Mouse (Mus musculus): Measurements from ENCODE around the gene Trim14.
"Not testable (repeated sequence)": the region's sequence is repeated elsewhere in the genome, so short reads cannot be mapped to it uniquely, and the experiment has no call there.

The Trim14 gene

DNA sequence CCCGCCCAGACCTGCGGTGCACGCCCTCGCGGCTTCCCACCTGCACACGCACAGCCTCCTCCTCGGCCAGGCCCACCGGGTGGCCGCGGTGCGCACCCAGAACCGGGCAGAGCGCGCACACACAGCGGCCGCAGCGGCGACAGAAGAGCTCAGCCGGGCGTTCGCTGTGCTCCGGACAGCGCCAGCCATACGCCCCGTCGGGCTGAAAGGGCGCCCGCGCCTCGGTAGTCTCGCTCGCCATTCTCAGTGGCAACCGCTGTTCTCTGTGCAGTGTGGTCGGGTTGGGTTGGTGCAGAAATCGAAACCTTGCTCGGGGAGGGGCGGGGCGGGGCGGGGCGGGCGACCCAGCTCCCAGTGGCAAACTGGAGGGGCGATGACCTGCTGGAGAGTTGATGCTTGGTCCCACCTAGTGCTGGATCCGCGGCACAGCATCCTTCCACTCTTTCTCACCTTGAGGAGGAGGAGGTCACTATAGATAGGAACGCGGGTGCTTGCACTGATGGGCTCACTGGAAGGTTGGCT, at the start of gene Trim14:
Gene Trim14 (minus strand): TSS at position 302 of the 522 bp plus-strand sequence.
- no peak for DNase-seq

DNA sequence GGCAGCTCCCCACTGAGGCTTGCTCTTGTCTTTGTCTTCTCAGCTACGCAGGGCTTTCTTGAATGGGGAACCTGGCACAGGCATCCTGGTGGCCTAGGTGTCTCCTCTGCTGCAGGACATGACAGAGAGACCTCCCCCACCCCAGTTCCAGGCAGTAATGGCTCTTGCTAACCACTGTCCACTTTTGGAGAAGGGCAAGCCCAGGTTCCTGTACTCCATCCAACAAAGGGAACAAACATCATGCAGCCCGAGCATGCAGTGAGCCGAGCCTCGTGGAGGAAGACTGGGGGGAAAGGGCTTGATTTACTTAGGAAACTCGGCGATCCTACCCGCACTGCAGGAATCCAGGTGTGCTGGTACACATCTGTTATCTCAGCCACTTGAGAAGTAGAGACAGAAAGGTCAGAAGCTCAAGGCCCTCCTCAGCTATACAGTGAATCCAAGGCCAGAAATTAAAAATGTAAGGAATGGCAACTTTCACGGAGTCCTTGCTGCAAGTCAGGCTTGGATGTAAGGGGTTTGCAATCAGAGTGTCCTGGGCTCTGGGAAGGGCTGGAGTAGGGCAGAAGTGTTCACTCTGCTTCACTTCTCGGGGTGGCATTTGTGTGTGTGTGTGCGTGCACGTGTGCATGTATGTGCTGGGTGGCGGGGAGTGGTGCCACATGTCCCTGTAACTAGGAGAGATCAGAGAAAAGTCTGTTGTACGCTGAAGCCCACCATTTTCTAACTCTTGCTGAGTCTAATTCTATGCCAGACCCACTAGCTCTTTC, 49.3 kb upstream of the Trim14 start:
- peak; percentile 12 for DNase-seq

DNA sequence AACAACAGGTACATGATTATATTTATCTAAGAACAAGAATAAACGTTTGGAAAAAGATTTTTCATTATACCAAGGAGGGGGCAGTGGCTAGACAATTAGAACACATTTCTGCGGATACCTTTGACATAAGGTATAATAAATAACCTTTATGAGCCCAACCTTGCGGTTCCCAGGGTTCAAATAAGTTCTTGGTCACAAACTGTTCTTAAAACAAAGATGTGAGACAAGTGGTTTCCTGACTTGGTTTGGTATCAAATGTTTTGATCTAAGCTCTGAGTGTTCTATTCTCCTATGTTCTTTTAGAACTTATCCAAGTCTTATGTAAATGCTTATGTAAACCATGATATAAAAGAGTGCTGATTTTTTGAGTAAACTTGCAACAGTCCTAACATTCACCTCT, 48.6 kb upstream of the Trim14 start:
- DNase-seq = not testable (repeated sequence)

DNA sequence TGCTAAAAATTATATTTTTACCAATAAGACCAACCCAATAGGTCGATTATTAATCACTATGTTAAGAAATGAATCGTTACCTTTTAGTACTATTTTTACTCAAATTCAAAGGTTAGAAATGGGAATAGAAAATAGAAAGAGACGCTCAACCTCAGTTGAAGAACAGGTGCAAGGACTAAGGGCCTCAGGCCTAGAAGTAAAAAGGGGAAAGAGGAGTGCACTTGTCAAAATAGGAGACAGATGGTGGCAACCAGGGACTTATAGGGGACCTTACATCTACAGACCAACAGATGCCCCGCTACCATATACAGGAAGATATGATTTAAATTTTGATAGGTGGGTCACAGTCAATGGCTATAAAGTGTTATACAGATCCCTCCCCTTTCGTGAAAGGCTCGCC, 48.1 kb upstream of the Trim14 start:
- DNase-seq = not testable (repeated sequence)

DNA sequence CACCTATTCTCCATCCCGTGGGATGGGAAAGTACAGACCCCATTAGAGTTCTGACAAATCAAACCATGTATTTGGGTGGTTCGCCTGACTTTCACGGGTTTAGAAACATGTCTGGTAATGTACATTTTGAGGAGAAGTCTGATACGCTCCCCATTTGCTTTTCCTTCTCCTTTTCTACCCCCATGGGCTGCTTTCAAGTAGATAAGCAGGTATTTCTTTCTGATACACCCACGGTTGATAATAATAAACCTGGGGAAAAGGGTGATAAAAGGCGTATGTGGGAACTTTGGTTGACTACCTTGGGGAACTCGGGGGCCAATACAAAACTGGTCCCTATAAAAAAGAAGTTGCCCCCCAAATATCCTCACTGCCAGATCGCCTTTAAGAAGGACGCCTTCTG, 46.1 kb upstream of the Trim14 start:
- DNase-seq = not testable (repeated sequence)

DNA sequence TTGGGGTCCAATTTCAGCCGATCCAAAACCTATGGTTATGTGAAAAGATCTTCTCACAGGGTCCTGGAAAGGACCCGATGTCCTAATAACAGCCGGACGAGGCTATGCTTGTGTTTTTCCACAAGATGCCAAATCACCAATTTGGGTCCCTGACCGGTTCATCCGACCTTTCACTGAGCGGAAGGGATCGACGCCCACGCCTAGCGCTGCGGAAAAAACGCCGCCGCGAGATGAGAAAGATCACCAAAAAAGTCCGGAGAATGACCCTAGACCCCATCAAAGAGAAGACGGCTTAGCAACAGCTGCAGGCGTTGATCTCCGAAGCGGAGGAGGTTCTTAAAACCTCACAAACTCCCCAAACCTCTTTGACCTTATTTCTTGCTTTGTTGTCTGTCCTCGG, 45.6 kb upstream of the Trim14 start:
- not testable (repeated sequence) for DNase-seq

DNA sequence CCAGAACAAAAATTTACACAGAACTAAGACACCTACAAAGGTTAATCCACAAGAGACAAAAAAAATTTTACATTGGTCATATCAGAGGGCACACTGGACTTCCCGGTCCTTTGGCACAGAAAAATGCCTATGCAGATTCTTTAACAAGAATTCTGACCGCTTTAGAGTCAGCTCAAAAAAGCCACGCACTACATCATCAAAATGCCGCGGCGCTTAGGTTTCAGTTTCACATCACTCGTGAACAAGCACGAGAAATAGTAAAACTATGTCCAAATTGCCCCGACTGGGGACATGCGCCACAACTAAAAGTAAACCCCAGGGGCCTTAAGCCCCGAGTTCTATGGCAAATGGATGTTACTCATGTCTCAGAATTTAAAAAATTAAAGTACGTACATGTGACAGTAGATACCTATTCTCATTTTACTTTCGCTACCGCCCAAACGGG, 44.9 kb upstream of the Trim14 start:
- not testable (repeated sequence) for DNase-seq

DNA sequence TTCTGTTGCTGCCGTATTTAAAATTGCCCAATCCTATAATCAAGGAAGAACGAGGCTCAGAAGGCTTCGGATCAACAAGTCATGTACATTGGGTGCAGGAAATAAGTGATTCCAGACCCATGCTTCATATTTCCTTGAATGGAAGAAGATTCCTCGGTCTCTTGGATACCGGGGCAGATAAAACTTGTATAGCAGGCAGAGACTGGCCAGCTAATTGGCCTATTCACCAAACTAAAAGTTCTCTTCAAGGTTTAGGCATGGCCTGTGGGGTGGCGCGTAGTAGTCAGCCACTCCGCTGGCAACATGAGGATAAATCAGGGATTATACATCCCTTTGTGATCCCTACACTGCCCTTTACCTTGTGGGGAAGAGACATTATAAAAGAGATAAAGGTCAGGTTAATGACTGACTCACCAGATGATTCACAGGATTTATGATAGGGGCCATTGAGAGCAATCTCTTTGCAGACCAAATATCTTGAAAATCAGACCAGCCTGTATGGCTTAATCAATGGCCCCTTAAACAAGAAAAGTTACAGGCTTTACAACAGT, 42.9 kb upstream of the Trim14 start:
- not testable (repeated sequence) for DNase-seq

DNA sequence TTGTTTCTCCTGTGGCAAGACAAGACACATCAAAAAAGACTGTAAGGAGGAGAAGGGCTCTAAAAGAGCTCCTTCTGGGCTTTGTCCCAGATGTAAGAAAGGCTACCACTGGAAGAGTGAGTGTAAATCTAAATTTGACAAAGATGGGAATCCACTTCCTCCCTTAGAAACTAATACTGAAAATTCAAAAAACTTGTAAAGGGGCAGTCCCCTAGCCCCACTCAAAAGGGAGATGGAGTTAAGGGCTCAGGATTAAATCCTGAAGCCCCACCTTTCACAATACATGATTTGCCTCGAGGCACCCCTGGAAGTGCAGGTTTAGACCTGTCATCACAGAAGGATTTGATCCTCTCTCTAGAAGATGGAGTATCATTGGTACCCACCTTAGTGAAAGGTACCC, 42.3 kb upstream of the Trim14 start:
- no peak for DNase-seq

DNA sequence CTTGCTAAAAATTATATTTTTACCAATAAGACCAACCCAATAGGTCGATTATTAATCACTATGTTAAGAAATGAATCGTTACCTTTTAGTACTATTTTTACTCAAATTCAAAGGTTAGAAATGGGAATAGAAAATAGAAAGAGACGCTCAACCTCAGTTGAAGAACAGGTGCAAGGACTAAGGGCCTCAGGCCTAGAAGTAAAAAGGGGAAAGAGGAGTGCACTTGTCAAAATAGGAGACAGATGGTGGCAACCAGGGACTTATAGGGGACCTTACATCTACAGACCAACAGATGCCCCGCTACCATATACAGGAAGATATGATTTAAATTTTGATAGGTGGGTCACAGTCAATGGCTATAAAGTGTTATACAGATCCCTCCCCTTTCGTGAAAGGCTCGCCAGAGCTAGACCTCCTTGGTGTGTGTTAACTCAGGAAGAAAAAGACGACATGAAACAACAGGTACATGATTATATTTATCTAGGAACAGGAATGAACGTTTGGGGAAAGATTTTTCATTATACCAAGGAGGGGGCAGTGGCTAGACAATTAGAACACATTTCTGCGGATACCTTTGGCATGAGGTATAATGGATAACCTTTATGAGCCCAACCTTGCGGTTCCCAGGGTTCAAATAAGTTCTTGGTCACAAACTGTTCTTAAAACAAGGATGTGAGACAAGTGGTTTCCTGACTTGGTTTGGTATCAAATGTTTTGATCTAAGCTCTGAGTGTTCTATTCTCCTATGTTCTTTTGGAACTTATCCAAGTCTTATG, 39.8 kb upstream of the Trim14 start:
- DNase-seq = not testable (repeated sequence)

DNA sequence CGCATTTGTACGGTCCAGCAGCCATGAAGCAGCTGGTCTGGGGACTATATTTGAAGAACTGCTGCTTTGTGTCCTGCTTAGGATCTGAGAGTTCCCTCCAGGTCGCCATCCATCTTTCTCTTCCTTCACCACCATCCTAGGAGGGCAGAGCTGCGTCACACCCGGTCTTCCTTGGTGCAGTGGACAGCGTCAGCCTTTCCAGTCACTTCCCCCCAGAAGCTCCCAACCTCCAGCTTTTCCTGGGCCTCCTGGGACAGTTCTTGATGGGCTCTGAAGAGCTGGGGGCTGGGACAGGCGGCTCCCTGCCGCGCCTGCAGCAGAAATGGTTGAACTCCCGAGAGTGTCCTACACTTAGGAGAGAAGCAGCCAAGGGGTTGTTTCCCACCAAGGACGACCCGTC, 38.9 kb upstream of the Trim14 start:
- DNase-seq = peak; percentile 13

DNA sequence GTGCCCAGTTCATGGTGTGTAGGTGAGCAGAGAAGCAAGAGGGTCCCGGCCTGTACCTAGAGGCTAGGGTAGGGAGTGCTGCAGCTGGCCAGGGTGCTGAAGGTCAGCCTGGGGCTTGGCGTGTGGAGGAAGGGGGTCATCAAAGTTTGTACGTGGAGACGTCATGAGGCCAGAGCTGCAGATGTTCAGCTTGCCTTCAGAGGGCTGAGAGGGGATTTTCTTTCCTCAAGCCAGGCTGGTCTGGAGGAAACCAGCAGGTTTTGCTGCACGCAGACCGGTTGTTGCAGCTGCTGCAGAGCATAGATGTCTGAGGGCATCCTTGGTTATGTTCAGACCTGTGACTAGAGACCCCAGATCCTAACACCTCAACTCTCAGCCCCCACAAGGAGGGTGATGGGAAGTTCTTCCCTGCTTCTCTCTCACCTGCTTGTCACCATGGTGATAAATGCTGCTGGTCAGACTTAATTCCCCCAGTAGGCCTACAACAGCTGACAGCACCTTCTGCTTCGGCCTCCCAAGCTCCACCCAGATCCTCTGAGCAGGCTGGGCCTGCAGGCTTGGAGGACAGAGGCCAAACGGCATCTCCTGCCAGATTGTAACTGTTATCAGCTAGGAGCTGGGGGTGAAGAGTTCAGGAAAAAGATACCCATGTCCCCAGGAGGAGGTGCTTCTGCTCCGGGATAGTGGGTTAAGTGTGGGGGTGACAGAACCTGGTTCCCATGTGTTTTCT, 38.2 kb upstream of the Trim14 start:
- peak; percentile 71 for DNase-seq

DNA sequence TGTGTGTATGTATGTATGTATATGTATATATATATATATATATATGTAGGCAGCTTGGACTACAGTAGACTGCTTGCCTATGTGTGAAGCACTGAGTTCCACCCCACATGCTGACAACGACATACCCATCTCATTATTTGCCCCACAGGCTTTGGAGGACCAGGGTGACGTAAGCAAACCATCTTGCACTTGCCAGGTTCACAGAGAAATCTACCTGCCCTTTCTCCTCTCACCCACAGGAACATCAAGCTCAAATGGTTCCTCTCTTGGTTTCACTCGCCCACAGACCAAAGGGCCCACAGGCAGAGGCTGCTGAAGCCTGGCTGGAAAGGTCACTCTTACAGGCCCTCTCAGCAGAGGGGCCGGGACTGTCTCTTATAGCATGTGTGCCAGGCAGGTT, 36.7 kb upstream of the Trim14 start:
- DNase-seq = no peak

DNA sequence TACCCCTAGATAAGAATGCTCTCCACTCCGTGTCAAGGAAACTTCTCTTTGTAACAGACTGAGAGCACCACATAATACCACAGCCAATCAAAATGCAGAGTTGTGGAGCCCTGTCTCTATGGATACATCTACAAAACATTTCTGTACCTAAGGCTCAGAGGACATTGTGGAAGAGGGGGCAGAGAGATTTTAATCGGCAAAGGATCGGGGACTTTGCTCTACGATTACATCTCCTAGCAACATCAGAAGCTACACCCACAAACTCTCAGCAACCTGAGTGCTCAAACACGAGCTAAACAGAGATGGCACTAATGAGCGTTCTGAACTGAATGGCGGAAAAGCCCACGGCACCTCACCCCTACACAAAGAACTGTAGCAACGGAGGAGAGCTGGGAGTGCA, 35.8 kb upstream of the Trim14 start:
- DNase-seq = no peak

DNA sequence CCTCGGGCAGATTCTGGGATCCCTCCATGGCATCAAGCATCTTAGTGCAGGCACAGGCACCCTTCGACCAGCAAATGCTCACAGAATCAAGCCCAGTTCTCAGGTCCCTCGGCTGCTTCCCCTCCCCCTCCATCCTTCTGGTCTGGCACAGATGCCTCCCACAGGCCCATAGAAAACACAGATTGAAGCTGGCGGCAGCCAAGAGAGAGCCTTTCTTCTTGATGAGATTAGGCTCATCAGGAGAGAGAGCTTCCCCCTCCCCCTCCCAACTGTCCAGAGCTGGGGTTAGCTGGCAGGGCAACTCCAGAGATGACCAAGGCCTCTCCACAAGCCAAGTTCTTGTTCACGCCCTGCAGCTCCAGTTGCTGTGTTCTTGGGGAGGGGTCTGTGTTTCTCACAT, 33.7 kb upstream of the Trim14 start:
- DNase-seq = peak; percentile 86

DNA sequence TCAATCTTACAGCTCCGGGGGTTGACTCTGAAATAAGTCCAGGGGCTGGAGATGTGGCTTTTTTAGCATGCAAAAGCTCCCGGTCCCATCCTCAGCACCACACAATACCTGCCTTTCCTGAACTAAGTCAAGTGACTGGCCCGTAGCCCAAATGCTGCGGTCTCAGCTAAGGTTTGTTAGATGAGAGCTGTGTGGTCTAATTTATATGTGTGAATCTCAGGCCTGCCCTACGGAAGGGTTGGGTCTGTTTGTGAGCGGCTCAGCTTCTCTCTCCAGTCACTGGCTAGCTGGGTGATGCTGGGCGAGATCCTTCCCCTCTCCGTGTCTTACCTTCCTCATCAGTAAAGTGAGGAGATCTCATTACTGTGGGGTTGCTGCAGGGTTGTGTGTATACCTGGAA, 32.2 kb upstream of the Trim14 start:
- DNase-seq = peak; percentile 24

DNA sequence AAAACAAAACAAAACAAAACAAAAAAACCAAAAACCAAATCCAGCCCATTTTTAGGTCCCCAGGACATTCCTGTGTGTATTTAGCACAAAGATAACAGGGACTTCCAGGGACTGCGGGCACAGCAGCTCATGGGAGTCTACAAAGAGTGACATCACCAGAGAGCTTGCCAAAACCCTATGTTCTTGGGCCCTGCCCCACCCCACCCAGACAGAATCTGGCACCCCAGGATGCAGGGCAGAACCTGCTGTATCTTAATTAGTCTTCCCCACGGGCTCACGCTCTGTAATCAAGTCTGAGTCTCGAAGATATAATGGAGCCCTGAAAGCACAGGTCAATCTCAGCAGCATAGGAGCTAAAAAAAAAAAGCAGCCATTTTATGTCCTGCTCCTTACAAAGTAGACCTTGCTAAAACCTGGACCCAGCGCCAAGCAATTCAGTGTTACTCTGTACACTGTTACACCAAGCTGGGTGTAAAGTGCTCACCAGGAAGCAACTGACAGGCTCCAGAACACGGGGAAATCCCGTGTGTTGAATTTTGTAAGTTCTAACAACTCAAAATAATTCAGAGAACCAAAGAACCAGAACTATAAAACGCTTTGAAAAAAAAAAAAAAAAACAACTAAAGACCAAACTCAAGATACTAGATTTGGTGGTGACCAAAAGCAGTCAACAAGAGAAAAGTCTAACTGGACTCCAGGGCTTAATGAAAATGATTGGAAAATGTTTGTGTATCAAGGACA, 31.2 kb upstream of the Trim14 start:
- peak; percentile 43 for DNase-seq

DNA sequence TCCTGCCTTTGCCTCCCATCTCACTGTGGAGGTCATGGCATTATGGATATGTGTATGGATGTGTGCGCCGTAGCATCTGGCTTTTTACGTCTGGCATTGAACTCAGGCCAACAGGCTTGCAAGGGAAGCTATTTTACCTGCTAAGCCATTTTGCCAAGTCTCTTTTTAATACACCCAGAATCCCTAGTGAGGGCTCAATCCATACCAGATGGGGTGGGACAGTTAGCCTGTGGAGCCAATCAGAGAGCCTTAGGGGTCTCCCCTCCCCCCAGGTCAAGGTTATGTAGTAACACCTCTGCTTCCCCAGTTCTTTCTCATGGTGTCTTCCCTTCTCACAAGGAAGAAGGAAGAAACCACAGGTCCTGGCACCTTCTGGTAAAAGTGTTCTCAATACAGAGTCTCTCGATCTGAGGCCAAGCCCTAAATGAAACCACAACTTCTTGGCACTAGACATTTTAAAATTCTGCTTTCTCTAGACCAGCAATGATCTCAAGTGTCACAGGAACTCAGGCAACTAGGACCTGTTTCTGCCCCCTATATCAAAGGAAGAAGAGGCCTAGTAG, 29.5 kb upstream of the Trim14 start:
- peak; percentile 16 for DNase-seq

DNA sequence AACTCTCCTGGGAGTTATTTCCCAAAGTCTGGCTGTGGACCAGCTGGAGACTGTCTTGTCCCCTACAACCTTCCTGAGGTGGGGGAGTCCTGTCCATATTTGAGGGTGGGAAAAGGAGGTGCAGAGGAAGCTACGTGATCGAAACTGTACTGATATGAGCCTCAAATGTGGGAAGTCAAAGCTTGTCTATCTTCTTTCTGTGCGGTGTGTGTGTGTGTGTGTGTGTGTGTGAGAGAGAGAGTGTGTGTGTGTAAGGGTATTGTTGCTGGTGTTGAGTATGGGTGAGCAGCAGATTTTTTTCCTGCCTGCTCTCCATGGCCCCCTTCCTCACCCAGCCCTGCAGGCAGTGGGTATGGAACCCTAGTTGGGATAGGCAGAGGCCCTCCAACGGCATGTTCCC, 28.3 kb upstream of the Trim14 start:
- DNase-seq = no peak

DNA sequence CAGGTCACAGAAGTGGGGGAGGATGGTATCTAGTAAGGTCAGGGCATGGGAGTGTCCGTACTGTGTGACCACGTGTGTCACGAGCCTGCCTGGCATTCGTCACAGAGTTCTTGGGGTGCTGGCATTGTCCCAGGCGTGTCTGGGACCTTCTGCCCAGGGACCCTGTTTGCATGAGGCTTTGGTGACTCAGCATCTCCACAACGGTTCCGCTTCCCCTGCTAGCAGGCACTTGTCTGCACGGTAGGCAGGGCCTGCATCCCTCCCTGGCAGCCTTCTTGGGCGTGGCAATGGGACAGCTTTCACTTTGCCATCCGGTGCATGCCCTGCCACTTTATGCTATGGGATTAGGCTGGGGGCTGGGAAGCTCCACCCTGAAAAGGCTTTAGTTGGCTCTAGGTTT, 27.9 kb upstream of the Trim14 start:
- DNase-seq = peak; percentile 45

DNA sequence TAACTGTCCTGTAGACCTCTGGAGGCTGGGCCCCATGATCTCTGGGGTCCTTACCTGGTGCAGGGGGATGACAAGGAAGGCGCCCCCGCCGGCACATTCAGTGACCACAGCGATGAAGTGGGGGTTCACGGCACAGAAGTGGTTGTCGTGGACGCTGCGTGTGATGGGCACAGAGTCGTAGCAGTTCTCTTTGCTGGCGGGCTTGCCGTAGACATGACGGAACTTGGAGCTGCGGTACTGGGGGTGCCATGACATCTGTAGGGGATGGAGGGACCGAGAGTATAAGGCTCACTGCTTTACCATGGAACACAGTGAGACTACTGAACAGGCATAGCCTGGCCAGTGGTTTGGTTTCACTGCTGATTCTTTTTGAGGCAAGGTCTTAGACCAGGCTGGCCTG, 26.9 kb upstream of the Trim14 start:
- peak; percentile 8 for DNase-seq

DNA sequence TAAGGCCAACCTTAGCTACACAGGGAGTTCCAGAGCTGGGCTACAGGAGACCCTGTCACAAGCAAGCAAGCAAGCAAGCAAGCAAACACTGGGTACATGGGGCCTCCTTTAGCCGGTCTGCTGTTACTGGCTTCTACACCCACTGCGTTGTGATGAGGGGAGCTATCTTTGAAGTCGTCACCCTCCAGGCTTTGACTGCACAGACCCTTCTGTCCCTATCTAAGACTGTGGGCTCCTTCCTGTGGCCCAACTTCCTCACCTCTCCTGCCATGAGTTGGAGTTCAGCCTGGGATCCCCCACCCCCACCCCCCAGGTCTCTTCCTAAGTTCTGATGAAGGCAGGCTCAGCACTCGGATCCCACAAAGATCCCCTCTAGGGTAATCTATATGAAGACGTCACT, 26.1 kb upstream of the Trim14 start:
- no peak for DNase-seq
